Mouse (Mus musculus) thymus, adult 2 months (tissue): ENCODE measurements at regions not wholly inside any gene's neighbourhood (a gene's known extent, or its start where the extent isn't known, plus 50 kb on each side); places are given as distances from the start of the nearest gene placed in this dataset.

ENCODE experiments used
- CTCF ChIP-seq: fragments of 200-500 bp; IDR thresholded peaks from 2 replicates; pipeline ENCODE4 v1.5.1; 2012; ENCODE audit warnings: mild to moderate bottlenecking, control low read depth, low read length, moderate library complexity, borderline replicate concordance; ENCODE audit not compliant: control insufficient read depth, poor library complexity, insufficient read depth; ENCODE audit errors: extremely low read depth
- POLR2A ChIP-seq: fragments of 200-500 bp; IDR thresholded peaks from 2 replicates; pipeline ENCODE4 v1.6.1; 2012; ENCODE audit warnings: mild to moderate bottlenecking, low read length, control low read depth, moderate library complexity; ENCODE audit not compliant: control insufficient read depth, poor library complexity, insufficient read depth; ENCODE audit errors: extremely low read depth

DNA sequence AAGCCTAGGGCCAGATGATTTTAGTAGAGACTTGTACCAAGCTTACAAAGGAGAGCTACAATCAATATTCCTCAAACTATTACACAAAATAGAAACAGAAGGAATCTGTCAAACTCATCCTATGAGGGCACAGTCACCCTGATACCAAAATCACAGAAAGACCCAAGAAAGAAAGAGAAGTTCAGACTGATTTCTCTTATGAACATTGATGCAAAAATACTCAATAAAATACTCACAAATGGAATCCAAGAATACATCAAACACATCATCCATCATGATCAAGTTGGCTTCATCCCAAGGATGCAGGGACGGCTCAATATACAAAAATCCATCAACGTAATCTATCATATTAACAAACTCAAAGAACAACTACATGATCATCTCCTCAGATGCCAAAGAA lies 377.9 kb upstream of the Ercc4 start:
- TF ChIP-seq CTCF = no peak
- TF ChIP-seq POLR2A = no peak
